Comparison of ENCODE assay signal across 7 mouse cellular contexts in the genomic region with DNA sequence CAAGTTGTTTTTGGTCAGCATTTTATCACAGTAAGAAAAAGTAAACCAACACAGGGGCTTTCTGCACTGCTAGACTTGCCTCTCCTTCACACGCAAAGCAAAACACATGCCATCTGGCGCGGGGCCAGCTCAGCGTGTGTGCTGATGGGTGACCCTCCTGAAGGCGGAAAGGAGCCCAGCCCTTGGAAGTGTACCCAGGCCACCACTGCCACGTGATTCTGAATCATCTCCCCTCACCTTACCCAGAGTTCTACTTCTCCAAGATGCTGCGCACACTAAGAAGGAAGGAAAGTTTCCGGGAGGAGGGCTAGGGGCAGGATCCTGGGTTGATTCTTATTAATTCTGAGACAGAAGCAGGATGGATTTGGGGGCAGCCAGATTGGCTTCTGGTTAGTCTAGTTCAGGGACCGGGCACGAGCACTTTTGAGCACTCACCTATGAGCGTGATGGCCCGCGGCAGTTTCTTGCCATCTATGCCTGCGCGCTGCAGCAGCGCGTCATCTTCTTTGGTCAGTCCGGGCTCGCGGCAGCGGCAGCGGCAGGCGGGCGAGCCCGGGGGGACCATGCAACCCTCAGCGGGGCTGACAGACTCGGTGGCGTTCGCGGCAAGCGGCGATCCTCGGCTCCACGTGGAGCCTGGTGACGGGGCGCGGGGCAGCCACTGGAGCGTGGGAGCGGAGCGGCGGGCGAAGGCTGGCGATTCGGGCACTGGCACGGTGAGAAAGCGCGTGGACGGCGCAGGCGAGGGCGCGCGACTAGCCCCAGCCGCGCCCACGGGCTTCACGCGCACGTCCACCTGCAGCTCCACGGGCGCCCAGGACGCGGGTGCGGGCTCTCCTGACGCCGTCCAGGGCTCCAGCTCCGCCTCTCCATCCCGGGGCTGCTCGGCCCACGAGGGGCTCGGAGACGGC. TPM values are rescaled to one million over a fixed set of nuclear protein-coding genes. Genes with fewer than 3 reads are reported as not detected.
DNase-seq lines count a peak whose midpoint lies in the region; ATAC-seq and TF ChIP-seq lines count a peak whose summit lies in the region.

No protein-coding gene starts in this region.

- H3K36me3 ChIP-seq in C2C12 (ENCODE audit: control insufficient read depth, insufficient read depth) (no peaks in the 10 kb centered on the region), ES-E14 (ENCODE audit: control insufficient read depth, insufficient read depth, low read length, poor library complexity, severe bottlenecking) (no peaks in the 10 kb centered on the region)
- no peaks in the 10 kb centered on the region for H3K36me3 ChIP-seq in embryonic facial prominence, embryonic 11.5 days (replicated peaks; ENCODE audit: control insufficient read depth, insufficient read depth, low read depth, low read length)
- H3K36me3 ChIP-seq in heart, postnatal 0 days (replicated peaks; ENCODE audit: control insufficient read depth, insufficient read depth, low read length): no peaks in the 10 kb centered on the region
- no peaks in the 10 kb centered on the region for H3K36me3 ChIP-seq in stomach, postnatal 0 days (ENCODE audit: control insufficient read depth, insufficient read depth, low read length)

- H3K4me3 ChIP-seq in C2C12 (ENCODE audit: insufficient read depth, poor library complexity, severe bottlenecking): peak overlapping the region; percentile 34
- H3K4me3 ChIP-seq in ES-E14 (ENCODE audit: insufficient read depth in 1 of 2, low read depth in 1 of 2, low read length in 2 of 2, poor library complexity in 1 of 2, severe bottlenecking in 1 of 2): peak overlapping the region; percentile 66 to 69
- peak overlapping the region; percentile 51 for H3K4me3 ChIP-seq in embryonic facial prominence, embryonic 11.5 days (ENCODE audit: low read depth, low read length)
- H3K4me3 ChIP-seq in heart, postnatal 0 days (ENCODE audit: low read depth, low read length): peak overlapping the region; percentile 60
- H3K4me3 ChIP-seq in stomach, postnatal 0 days (ENCODE audit: low read depth, low read length): peak overlapping the region; percentile 59

- no peak overlapping the region for H3K27ac ChIP-seq in ES-E14 (ENCODE audit: insufficient read depth, low read depth, low read length, poor library complexity, severe bottlenecking)
- no peak overlapping the region for H3K27ac ChIP-seq in embryonic facial prominence, embryonic 11.5 days (replicated peaks; ENCODE audit: low read depth, low read length)
- no peak overlapping the region for H3K27ac ChIP-seq in heart, postnatal 0 days (ENCODE audit: low read depth)
- H3K27ac ChIP-seq in stomach, postnatal 0 days (replicated peaks): peak overlapping the region; percentile 67; the same call in 1 of the 2 replicates

- no peaks in the 10 kb centered on the region for H3K79me2 ChIP-seq in C2C12 (ENCODE audit: control insufficient read depth, insufficient read depth)

- ATAC-seq in embryonic facial prominence, embryonic 11.5 days (replicated peaks; ENCODE audit: insufficient number of reproducible peaks, low FRiP score, low TSS enrichment, low read depth): no peak; the same call in 1 of the 2 replicates
- peak; percentile 63 for ATAC-seq in heart, postnatal 0 days (ENCODE audit: insufficient read depth, low read depth)
- peak; percentile 43 for ATAC-seq in stomach, postnatal 0 days (ENCODE audit: low FRiP score, low TSS enrichment)

- WGBS in embryonic facial prominence, embryonic 11.5 days: 1% methylated on average over 61 of the region's 72 CpGs
- 1% methylated on average over 67 of the region's 72 CpGs for WGBS in heart, postnatal 0 days
- under 1% methylated on average over 55 of the region's 72 CpGs for WGBS in stomach, postnatal 0 days

- H3K4me1 ChIP-seq in ES-E14 (ENCODE audit: control insufficient read depth in 2 of 2, insufficient read depth in 2 of 2, low read length in 2 of 2, poor library complexity in 1 of 2): peaks cover 0 to 3% of the 10 kb centered on the region in 2 experiments; a peak in 1 of 4 replicates
- peaks cover 5% of the 10 kb centered on the region for H3K4me1 ChIP-seq in embryonic facial prominence, embryonic 11.5 days (ENCODE audit: control insufficient read depth, insufficient read depth, low read length)
- H3K4me1 ChIP-seq in heart, postnatal 0 days (ENCODE audit: control insufficient read depth, insufficient read depth): 0 out of 2 replicates have a peak, but pooled peaks cover 8% of the 10 kb centered on the region
- H3K4me1 ChIP-seq in stomach, postnatal 0 days (replicated peaks; ENCODE audit: control insufficient read depth, insufficient read depth): no peaks in the 10 kb centered on the region

- TF ChIP-seq CTCF in C2C12 (IDR thresholded peaks at IDR 0.05; ENCODE audit: control insufficient read depth, insufficient read depth, insufficient read length): no peak
- TF ChIP-seq CTCF in heart, postnatal 0 days (IDR thresholded peaks at IDR 0.05; ENCODE audit: low read depth): no peak
- no peak for TF ChIP-seq CTCF in stomach, postnatal 0 days (IDR thresholded peaks at IDR 0.05; ENCODE audit: low read depth)

- TF ChIP-seq EP300 in heart, postnatal 0 days (IDR thresholded peaks at IDR 0.05; ENCODE audit: low read depth): no peak
- TF ChIP-seq EP300 in stomach, postnatal 0 days (optimal IDR thresholded peaks at IDR 0.05): no peak

- H3K4me2 ChIP-seq in embryonic facial prominence, embryonic 11.5 days (ENCODE audit: low read depth, low read length): peak overlapping the region; percentile 99
- peak overlapping the region; percentile 95 for H3K4me2 ChIP-seq in heart, postnatal 0 days (ENCODE audit: low read depth, low read length)
- H3K4me2 ChIP-seq in stomach, postnatal 0 days (replicated peaks; ENCODE audit: low read depth): peak overlapping the region; percentile 100

- no peaks in the 10 kb centered on the region for H3K9me3 ChIP-seq in ES-E14 (ENCODE audit: control insufficient read depth, insufficient read depth, low read depth, low read length)
- no peaks in the 10 kb centered on the region for H3K9me3 ChIP-seq in embryonic facial prominence, embryonic 11.5 days (replicated peaks; ENCODE audit: control insufficient read depth, low read length)
- H3K9me3 ChIP-seq in heart, postnatal 0 days (replicated peaks; ENCODE audit: control insufficient read depth, low read length): no peaks in the 10 kb centered on the region
- no peaks in the 10 kb centered on the region for H3K9me3 ChIP-seq in stomach, postnatal 0 days (ENCODE audit: control insufficient read depth, low read length)

- in situ Hi-C loops in ES-E14 (cut with MboI; ENCODE audit: low sequenced_read_pairs in 2 of 2, unreplicated experiment in 2 of 2): no loop called here

- H3ac ChIP-seq in C2C12 (ENCODE audit: control insufficient read depth, insufficient read length, low read depth): peak overlapping the region; percentile 85

- H3K79me3 ChIP-seq in C2C12 (ENCODE audit: low read depth): no peaks in the 10 kb centered on the region

- H3K27me3 ChIP-seq in C2C12 (ENCODE audit: control insufficient read depth, insufficient read depth, insufficient read length): no peaks in the 10 kb centered on the region
- H3K27me3 ChIP-seq in embryonic facial prominence, embryonic 11.5 days (ENCODE audit: control insufficient read depth, insufficient read depth, low read length): peaks cover 46% of the 10 kb centered on the region
- peaks cover 67% of the 10 kb centered on the region for H3K27me3 ChIP-seq in heart, postnatal 0 days (ENCODE audit: control insufficient read depth, insufficient read depth, low read length)
- peaks cover 6% of the 10 kb centered on the region for H3K27me3 ChIP-seq in stomach, postnatal 0 days (ENCODE audit: control insufficient read depth, insufficient read depth, low read length)

- no peak for DNase-seq in ES-E14 (ENCODE audit: low read depth, low spot score)
- DNase-seq in embryonic facial prominence, embryonic 11.5 days (ENCODE audit: low spot score): peak; percentile 66
- peak; percentile 48 for DNase-seq in heart, postnatal 0 days (ENCODE audit: low spot score)
- DNase-seq in kidney, postnatal 36 days: peak; percentile 47 to 73
- peak; percentile 50 for DNase-seq in mesoderm, embryonic 11.5 days (ENCODE audit: low read depth, low spot score)
- DNase-seq in stomach, postnatal 0 days (ENCODE audit: low spot score): peak; percentile 80

- H3K9ac ChIP-seq in ES-E14 (ENCODE audit: insufficient read depth, low read depth, low read length, poor library complexity, severe bottlenecking): peak overlapping the region; percentile 36
- peak overlapping the region; percentile 39 for H3K9ac ChIP-seq in embryonic facial prominence, embryonic 11.5 days (replicated peaks; ENCODE audit: low read length)
- H3K9ac ChIP-seq in heart, postnatal 0 days (replicated peaks; ENCODE audit: low read depth, low read length): peak overlapping the region; percentile 54
- peak overlapping the region; percentile 65 for H3K9ac ChIP-seq in stomach, postnatal 0 days (ENCODE audit: low read length)

TF ChIP-seq in C2C12, 6 proteins besides CTCF, POLR2A, EP300 and RAD21 (continues in another document):
- TF ChIP-seq MYOD1 (IDR thresholded peaks at IDR 0.05; ENCODE audit: control insufficient read depth, insufficient read length, low read depth) (no peak), USF1 (IDR thresholded peaks at IDR 0.05; ENCODE audit: low read depth) (peak; percentile 58), MYOG (IDR thresholded peaks at IDR 0.05; ENCODE audit: control insufficient read depth, extremely low read depth, insufficient read length) (no peak), CEBPB (IDR thresholded peaks at IDR 0.05; ENCODE audit: low read depth) (no peak)

TF ChIP-seq in ES-E14, 5 proteins besides CTCF, POLR2A, EP300 and RAD21 (continues in another document):
- TF ChIP-seq HCFC1 (IDR thresholded peaks at IDR 0.05; ENCODE audit: borderline replicate concordance, insufficient read depth, low read length) (no peak), ZNF384 (IDR thresholded peaks at IDR 0.05; ENCODE audit: low read depth, low read length) (no peak), MAFK (IDR thresholded peaks at IDR 0.05; ENCODE audit: insufficient read depth, low read depth, low read length) (no peak), CHD2 (IDR thresholded peaks at IDR 0.05; ENCODE audit: low read depth, low read length) (no peak)

RNA-seq across cellular contexts. Expression of a gene that starts 0.8 kb away (rescaled TPM):
- polyA plus RNA-seq in C2C12 (2012; fragmentation: generic; extraction: Trizol): 3.4 TPM
- total RNA-seq in ES-E14 (2012; rRNA removed): 3.2 and 4.7 TPM in 2 replicates
- polyA plus RNA-seq in embryonic facial prominence, embryonic 11.5 days (2014; fragmentation: Nextera tagmentation; extraction: Ambion mirVana): 0.08 and 0.21 TPM in 2 replicates
- total RNA-seq in heart, postnatal 0 days (2014; rRNA removed; ENCODE audit: low replicate concordance): 0.04 and 1.7 TPM in 2 replicates
- 0.20 and 0.25 TPM in 2 replicates for polyA plus RNA-seq in heart, postnatal 0 days (2015; fragmentation: Nextera tagmentation; extraction: Ambion mirVana)
- 4.5 and 5.9 TPM in 2 replicates for polyA plus RNA-seq in stomach, postnatal 0 days (2015; fragmentation: Nextera tagmentation; extraction: Ambion mirVana)

RNA-seq across cellular contexts. Expression of a gene that starts 26.7 kb away (rescaled TPM):
- polyA plus RNA-seq in C2C12 (2012; fragmentation: generic; extraction: Trizol): 0.18 TPM
- 1.3 and 1.4 TPM in 2 replicates for total RNA-seq in ES-E14 (2012; rRNA removed)
- polyA plus RNA-seq in embryonic facial prominence, embryonic 11.5 days (2014; fragmentation: Nextera tagmentation; extraction: Ambion mirVana): 2.3 and 3.1 TPM in 2 replicates
- total RNA-seq in heart, postnatal 0 days (2014; rRNA removed; ENCODE audit: low replicate concordance): 3.4 and 3.9 TPM in 2 replicates
- polyA plus RNA-seq in heart, postnatal 0 days (2015; fragmentation: Nextera tagmentation; extraction: Ambion mirVana): 1.0 and 1.2 TPM in 2 replicates
- 0.55 and 1.7 TPM in 2 replicates for polyA plus RNA-seq in stomach, postnatal 0 days (2015; fragmentation: Nextera tagmentation; extraction: Ambion mirVana)
